Mouse (Mus musculus) limb, embryonic 13.5 days (tissue): ENCODE measurements around the gene Ang4. TPM values are rescaled to one million over a fixed set of nuclear protein-coding genes. Genes with fewer than 3 reads are reported as not detected.
A peak's percentile ranks its signal among the peaks of the same experiment; 100 is the strongest.
"Not testable (repeated sequence)": the region's sequence is repeated elsewhere in the genome, so short reads cannot be mapped to it uniquely, and the experiment has no call there.

Experiments used
- ATAC-seq: fragments of 200-750 bp; cut with Nextera tagmentation; 2 replicates; pipeline ENCODE4 v1.8.0; 2017; ENCODE audit warnings: low read depth, moderate number of reproducible peaks, moderate TSS enrichment; ENCODE audit not compliant: low FRiP score
- H3K27ac ChIP-seq: fragments of 300-500 bp; sonication (generic); 2 replicates; pipeline ENCODE4 v1.5.1; 2015; ENCODE audit warnings: inconsistent platforms, mild to moderate bottlenecking, moderate library complexity
- H3K27me3 ChIP-seq: fragments of 300-500 bp; sonication (generic); 2 replicates; pipeline ENCODE4 v1.6.1; 2015; ENCODE audit warnings: mild to moderate bottlenecking, inconsistent platforms
- H3K36me3 ChIP-seq: fragments of 300-500 bp; sonication (generic); 2 replicates; pipeline ENCODE4 v1.6.1; 2015; ENCODE audit warnings: inconsistent platforms, mild to moderate bottlenecking, moderate library complexity
- H3K4me1 ChIP-seq: fragments of 300-500 bp; sonication (generic); 2 replicates; pipeline ENCODE4 v1.6.1; 2015; ENCODE audit warnings: inconsistent platforms
- H3K4me2 ChIP-seq: fragments of 300-500 bp; sonication (generic); replicated peaks from 2 replicates; pipeline ENCODE4 v1.6.1; 2015; ENCODE audit warnings: inconsistent platforms, mild to moderate bottlenecking, moderate library complexity
- H3K4me3 ChIP-seq: fragments of 300-500 bp; sonication (generic); 2 replicates; pipeline ENCODE4 v1.5.1; 2015; ENCODE audit warnings: moderate library complexity, mild to moderate bottlenecking, inconsistent platforms
- H3K9ac ChIP-seq: fragments of 300-500 bp; sonication (generic); 2 replicates; pipeline ENCODE4 v1.6.1; 2015; ENCODE audit warnings: mild to moderate bottlenecking, inconsistent platforms
- H3K9me3 ChIP-seq: fragments of 300-500 bp; sonication (generic); 2 replicates; pipeline ENCODE4 v1.6.1; 2016; ENCODE audit warnings: inconsistent platforms
- WGBS: fragments of 180-500 bp; shearing (Covaris S2); methylation state at CpG from one replicate; pipeline ENCODE4 v1.1.7; 2015; 5-methylcytosine and 5-hydroxymethylcytosine counted together
- polyA plus RNA-seq: library from polyadenylated mRNA; unstranded; fragments of >200 nt; fragmentation: Nextera tagmentation; extraction: Ambion mirVana; gene quantifications from 2 replicates; pipeline ENCODE4 v1.2.1, GENCODE M21; 2015

The Ang4 gene
- not detected in 2 replicates for polyA plus RNA-seq

DNA sequence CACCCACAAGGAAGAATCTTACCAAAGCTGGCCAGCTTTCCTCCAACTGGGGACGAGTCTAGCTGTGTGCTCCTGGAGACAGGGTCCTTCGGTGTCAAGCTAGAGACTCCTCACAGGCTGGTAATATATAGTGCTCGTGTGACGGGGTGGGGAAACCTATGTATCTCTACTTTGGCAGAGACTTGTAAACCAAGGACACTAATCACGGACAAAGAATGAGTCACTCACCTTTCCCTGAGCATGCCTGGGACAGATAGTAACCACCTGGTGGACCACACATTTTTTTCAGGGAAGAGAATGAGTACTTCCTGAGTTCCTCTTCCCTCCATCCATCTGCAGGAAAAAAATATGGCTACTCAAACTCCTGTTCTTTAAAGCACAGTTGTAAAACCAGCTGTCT is at the start of gene Ang4:
Ang4 (minus strand) TSS at position 101 of the 400 bp plus-strand sequence.
- no peaks in the 10 kb centered on the region for H3K4me1 ChIP-seq
- WGBS, result 77% methylated on average over 5 of the region's 5 CpGs
- no peaks in the 10 kb centered on the region for H3K27me3 ChIP-seq
- H3K9me3 ChIP-seq, result no peaks in the 10 kb centered on the region
- no peak within 1 kb of the TSS for H3K4me3 ChIP-seq
- no peaks in the 10 kb centered on the region for H3K36me3 ChIP-seq
- H3K9ac ChIP-seq, result no peak within 1 kb of the TSS
- H3K4me2 ChIP-seq, result no peak within 1 kb of the TSS
- H3K27ac ChIP-seq, result no peak within 1 kb of the TSS
- no peak for ATAC-seq

DNA sequence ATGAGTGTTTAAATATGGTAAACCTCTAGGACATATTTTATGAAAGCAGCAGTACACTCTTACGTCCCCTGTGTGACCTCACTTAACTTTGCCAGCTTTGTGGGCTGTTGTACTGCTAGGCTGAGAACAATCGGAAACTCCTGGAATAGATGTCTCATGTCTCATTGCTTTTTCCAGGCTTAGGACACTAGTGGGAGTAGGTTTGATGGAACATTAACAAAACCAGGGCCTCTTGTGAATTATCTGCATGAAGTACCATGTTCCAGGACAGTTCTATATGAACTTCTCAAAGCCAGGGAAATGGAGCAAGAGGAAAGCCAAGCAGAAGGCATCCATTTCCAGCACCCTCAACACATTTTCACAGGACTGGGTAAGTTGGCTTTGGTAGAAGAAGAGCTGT is 26.4 kb upstream of the Ang4 start, which contains the start of gene AY358078:
AY358078 (plus strand) TSS at position 301 of the 400 bp plus-strand sequence.
- 91% methylated on average over 2 of the region's 2 CpGs for WGBS
- ATAC-seq, result no peak

DNA sequence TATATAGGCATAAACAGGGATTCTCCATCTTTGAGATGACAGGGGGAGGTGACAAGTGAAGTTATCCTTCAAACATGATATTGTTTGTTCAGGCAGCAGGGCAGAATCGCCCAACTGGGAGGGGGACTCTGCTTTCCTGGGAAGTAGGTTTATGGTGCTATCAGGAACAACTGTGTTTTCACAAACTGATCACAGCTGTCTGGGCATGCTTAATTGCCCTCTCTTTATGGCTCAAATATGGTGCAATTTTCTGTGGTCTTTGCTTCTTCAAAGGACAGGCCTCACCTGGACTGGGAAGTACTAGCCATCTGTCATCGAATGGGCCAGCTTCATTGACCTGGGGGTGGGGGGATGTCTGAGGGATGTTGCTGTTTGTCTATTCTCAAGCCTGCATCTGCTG is 20.7 kb upstream of the Ang4 start:
- no peak for ATAC-seq
- 29% methylated on average over 2 of the region's 2 CpGs for WGBS

More for the DNA sequence above, 26.4 kb upstream of the Ang4 start, which contains the start of gene AY358078:
- no peak within 1 kb of the TSS for H3K4me2 ChIP-seq
- no peak within 1 kb of the TSS for H3K4me3 ChIP-seq
- H3K27ac ChIP-seq, result no peak within 1 kb of the TSS
- H3K9ac ChIP-seq, result no peak within 1 kb of the TSS
- H3K27me3 ChIP-seq, result no peaks in the 10 kb centered on the region
- H3K36me3 ChIP-seq, result no peaks in the 10 kb centered on the region
- no peaks in the 10 kb centered on the region for H3K4me1 ChIP-seq
- no peaks in the 10 kb centered on the region for H3K9me3 ChIP-seq

DNA sequence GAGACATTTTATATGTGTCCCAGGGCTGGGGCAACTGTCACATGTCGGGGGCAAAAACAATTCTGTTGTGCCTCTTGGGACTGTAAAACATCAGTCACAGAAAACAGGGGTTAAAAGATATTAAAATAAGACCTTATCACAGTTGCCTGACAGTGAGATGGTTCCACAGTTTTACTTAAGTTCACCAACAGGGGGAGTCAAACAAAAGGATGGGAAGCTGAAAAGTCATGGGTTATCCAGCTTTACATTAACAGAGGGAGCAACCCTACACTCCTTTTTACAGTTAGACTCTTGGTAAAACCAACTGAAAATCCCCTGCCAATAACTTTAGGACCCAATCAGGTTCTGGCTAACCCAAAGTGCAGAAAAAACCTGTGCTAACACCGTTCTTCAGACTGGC is 15.8 kb upstream of the Ang4 start:
- Histone ChIP-seq H3K9ac (no peak overlapping the region), H3K27ac (no peak overlapping the region), H3K9me3 (no peaks in the 10 kb centered on the region), H3K4me2 (no peak overlapping the region), H3K27me3 (no peaks in the 10 kb centered on the region), H3K4me3 (no peak overlapping the region), H3K4me1 (no peaks in the 10 kb centered on the region), H3K36me3 (no peaks in the 10 kb centered on the region)
- no peak for ATAC-seq
- WGBS, result 76% methylated on average over 2 of the region's 2 CpGs

More for the DNA sequence above, 20.7 kb upstream of the Ang4 start:
- no peak overlapping the region for H3K4me2 ChIP-seq
- no peak overlapping the region for H3K4me3 ChIP-seq
- no peaks in the 10 kb centered on the region for H3K9me3 ChIP-seq
- no peak overlapping the region for H3K9ac ChIP-seq
- no peaks in the 10 kb centered on the region for H3K4me1 ChIP-seq
- H3K27ac ChIP-seq, result no peak overlapping the region
- H3K27me3 ChIP-seq, result no peaks in the 10 kb centered on the region
- no peaks in the 10 kb centered on the region for H3K36me3 ChIP-seq

DNA sequence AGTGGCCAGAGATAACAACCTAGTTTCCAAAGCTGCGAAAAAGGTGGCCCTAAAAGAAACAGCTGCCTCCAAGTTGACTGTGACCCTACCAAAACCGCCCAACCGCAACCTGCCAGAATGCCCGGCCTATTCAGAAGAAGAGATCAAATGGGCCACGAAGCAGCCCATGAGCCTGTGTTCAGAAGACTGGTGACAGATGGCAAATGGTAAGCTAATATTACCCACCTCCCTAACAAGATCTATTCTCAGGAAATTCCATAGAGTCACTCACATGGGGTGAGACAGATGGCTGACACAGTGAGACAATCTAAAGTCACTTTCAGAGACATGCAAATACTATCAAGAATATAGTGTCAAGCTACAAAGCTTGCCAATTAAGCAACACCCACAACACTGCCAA is 13.7 kb upstream of the Ang4 start:
- Histone ChIP-seq H3K36me3 (no peaks in the 10 kb centered on the region), H3K9me3 (no peaks in the 10 kb centered on the region), H3K9ac (no peak overlapping the region), H3K4me1 (no peaks in the 10 kb centered on the region), H3K4me3 (no peak overlapping the region), H3K27me3 (no peaks in the 10 kb centered on the region), H3K4me2 (no peak overlapping the region), H3K27ac (no peak overlapping the region)
- WGBS, result 82% methylated on average over 5 of the region's 5 CpGs
- ATAC-seq, result no peak

DNA sequence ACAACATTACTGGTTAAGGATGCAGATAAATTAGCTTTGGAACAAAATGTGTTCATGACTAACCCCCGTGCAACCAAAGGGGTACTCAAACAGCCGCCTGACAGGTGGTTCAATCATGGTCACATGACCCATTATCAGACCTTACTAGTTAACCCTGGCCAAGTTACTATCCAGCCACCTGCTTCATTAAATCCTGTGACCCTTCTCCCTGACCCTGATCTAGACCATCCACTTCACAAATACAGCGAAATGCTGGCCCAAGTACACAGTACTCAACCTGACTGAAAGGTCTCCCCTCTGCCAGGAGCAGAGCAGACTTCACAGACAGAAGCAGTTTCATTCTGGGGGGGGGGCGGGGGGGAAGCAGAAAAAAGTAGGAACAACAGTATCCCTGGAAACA is 12.9 kb upstream of the Ang4 start:
- no peaks in the 10 kb centered on the region for H3K9me3 ChIP-seq
- WGBS, result 80% methylated on average over 4 of the region's 4 CpGs
- no peak overlapping the region for H3K4me2 ChIP-seq
- no peak for ATAC-seq
- H3K9ac ChIP-seq, result no peak overlapping the region
- H3K4me1 ChIP-seq, result no peaks in the 10 kb centered on the region
- H3K4me3 ChIP-seq, result no peak overlapping the region
- H3K36me3 ChIP-seq, result no peaks in the 10 kb centered on the region
- H3K27ac ChIP-seq, result no peak overlapping the region
- H3K27me3 ChIP-seq, result no peaks in the 10 kb centered on the region

DNA sequence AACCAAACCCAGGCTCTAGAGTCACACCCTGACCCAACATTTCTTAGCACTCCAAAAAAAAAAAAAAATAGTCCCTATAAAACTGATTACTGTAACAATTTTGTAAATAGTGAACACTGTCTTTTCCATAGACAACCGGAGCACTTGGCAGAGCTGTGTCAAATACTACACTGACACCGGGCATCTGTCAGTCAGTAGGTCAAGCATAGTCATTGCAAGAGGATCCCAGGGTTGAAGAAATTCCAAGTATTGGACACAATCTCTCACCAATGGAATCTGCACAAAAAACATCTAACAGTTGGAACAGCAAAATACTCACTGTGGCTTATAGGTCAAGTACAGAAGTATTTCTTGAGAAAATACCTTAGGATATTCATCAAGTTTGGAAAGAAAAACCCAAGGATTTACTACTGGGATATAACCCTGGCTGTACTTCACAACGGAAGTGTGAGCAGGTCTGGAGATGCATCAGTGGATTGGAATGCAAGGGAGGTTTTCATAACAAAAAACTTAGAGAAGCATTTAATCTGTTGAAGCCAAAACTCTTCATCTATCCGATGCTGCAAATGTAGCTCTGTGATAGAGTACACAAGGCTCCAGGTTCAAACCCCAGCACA is 5.6 kb upstream of the Ang4 start:
- no peaks in the 10 kb centered on the region for H3K27me3 ChIP-seq
- H3K4me1 ChIP-seq, result no peaks in the 10 kb centered on the region
- no peaks in the 10 kb centered on the region for H3K9me3 ChIP-seq
- H3K4me3 ChIP-seq, result no peak overlapping the region
- WGBS, result 79% methylated on average over 4 of the region's 4 CpGs
- no peak overlapping the region for H3K27ac ChIP-seq
- no peak overlapping the region for H3K9ac ChIP-seq
- no peaks in the 10 kb centered on the region for H3K36me3 ChIP-seq
- no peak overlapping the region for H3K4me2 ChIP-seq
- ATAC-seq, result no peak

DNA sequence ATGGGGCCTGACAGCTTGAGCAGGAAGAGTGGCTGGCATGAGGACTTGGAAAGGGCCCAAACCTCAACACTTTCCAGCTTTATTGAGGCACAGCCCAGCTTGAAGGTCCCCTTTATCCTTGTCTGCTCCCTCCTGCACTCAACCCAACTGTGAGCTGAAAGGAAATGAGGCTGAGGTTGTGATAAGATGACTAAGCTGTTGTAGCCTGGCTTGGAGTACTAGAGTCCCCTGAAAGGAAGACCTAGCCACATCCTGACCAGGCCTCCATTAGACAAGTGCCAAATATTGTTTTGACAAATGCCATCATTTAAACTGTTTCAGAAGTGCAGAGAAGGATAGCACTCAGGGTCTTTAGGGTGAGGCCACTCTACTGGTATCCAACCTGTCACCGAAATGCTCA is 4.4 kb upstream of the Ang4 start:
- ATAC-seq, result no peak
- no peak overlapping the region for H3K9ac ChIP-seq
- 98% methylated on average over 1 of the region's 1 CpGs for WGBS
- no peak overlapping the region for H3K4me3 ChIP-seq
- no peaks in the 10 kb centered on the region for H3K4me1 ChIP-seq
- H3K27me3 ChIP-seq, result no peaks in the 10 kb centered on the region
- H3K36me3 ChIP-seq, result no peaks in the 10 kb centered on the region
- no peak overlapping the region for H3K27ac ChIP-seq
- H3K9me3 ChIP-seq, result no peaks in the 10 kb centered on the region
- no peak overlapping the region for H3K4me2 ChIP-seq

DNA sequence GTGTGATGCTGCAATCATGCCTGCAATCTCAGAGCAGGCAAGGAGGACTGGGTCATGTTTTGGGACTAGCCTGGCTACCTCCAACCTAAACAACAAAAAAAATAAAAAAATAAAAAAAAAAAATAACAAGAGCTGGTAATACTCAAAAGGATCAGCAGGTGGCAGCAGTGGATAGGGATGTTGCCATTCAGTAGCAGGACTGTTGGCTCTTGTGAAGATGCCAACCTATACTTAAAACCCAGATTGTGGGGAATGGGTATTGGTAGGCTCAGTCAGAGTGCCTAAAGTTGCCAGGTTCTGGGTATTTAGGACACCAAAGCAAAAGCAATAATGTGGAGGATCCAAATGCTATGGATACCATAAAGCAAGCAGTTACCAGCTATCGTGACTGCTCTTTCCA is 2.0 kb downstream of the Ang4 start:
- not testable (repeated sequence) for H3K4me2 ChIP-seq, H3K9ac ChIP-seq, H3K27ac ChIP-seq, H3K4me1 ChIP-seq, H3K27me3 ChIP-seq, H3K4me3 ChIP-seq, H3K36me3 ChIP-seq, H3K9me3 ChIP-seq, ATAC-seq
- WGBS, result 93% methylated on average over 1 of the region's 1 CpGs

DNA sequence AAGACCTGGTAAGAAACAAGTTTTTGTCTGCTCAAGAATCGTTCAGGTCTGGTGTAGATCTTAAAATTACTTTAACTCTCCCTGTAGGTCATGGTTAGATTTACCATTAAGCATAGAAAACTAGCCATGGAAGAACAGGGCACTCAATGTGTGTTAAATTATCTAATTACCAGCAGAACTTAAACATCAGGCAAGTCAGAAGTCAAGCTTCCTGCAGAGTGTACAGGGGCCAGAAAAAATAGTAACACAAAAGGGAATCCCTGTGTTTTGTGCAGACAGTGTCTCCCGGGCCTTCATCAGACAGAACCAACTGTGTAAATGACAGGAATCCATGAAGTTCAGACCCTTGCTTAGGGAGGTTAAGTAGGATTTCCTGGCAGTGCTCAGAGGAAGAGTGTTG is 17.4 kb downstream of the Ang4 start:
- no peak overlapping the region for H3K4me2 ChIP-seq
- no peaks in the 10 kb centered on the region for H3K9me3 ChIP-seq
- no peak overlapping the region for H3K9ac ChIP-seq
- no peak overlapping the region for H3K27ac ChIP-seq
- H3K4me3 ChIP-seq, result no peak overlapping the region
- WGBS, result 31% methylated on average over 2 of the region's 2 CpGs
- H3K4me1 ChIP-seq, result no peaks in the 10 kb centered on the region
- no peaks in the 10 kb centered on the region for H3K27me3 ChIP-seq
- no peak for ATAC-seq
- H3K36me3 ChIP-seq, result no peaks in the 10 kb centered on the region

DNA sequence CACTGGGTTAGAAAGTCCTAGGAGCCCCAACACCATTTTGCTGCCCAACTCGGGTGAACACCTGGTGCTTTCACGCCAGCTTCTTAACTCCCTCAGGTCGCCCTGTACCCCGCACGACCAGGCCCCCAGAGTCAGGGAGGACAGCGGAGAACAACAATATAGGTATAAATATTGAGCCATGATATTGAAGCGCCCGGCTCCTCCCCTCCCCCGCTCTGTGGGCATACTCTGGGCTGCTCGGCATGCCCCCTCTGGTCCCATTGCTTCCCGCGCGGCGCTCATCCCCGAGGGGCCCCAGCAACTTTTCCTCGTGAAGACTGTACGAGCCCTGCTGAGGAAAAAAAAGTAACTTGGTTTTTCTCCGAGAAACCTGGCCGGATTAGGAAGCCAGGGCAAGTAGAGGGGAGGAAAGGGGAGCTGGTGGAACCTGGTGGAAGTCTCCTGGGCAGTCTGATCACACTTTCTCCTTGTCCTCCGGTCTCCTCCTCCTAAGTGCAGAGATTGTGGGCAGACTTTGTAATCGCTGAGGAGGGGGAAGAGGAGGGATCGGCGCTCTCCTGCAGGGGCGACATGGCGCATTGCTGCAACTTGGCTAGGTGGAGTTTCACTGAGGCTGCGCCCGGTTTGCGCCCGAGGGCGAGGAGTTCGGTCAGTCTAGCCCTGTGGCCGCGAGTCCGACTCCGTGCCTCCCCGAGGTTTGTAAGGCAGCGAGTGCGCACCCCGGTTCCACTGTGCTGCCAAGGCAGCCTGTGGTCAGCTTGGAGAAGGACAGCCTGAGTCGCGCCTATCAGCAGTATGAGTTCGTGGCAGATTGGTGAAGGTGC is 32.8 kb downstream of the Ang4 start:
- WGBS, result under 1% methylated on average over 42 of the region's 42 CpGs
- peak overlapping the region; percentile 57 for H3K9ac ChIP-seq

DNA sequence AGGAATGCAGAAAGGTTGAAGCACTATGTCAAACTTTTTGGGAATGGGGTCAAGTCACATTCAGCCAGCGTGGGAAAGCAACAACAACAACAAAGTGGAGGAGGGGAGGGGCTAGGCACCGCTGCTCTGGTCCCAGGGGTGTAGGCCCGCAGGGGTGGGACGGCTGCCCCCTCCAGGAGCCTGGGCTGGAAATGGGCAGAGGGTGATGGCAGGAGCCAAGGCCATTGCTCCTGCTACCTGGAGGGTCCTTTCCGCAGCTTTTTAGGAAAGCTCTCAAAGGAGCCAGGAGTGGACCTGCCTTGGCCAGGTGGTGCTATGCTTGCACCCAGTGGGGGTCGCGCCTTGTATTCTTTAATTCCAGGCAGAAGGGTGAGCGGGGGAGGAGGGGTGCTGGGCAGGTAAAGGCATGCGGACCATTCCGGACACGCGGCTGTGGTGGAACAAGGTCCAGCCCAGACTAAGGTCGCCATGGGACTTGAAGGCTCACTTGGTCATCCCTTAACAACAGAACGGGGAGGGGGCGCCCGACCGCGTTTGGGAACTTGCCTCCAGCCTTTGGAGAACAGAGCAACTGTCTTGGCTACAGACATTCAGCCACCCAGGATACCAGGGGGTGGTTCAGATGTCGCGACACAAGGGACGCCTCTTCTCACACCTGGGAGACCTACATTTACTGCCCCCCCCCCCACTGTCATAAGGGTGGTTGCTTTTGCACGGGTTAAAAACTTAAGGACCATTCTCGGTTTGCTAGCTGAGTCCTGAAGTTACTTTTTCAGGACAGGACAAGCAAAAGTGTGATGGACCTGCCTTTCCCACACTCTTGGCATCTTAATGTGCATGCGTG is 34.0 kb downstream of the Ang4 start:
- H3K4me3 ChIP-seq, result peak overlapping the region; percentile 48
- no peak for ATAC-seq

More for the DNA sequence above, 32.8 kb downstream of the Ang4 start:
- Histone ChIP-seq H3K9me3 (no peaks in the 10 kb centered on the region), H3K4me2 (peak overlapping the region; percentile 87), H3K27me3 (peaks cover 54% of the 10 kb centered on the region), H3K4me1 (peaks cover 10% of the 10 kb centered on the region), H3K4me3 (peak overlapping the region; percentile 48), H3K36me3 (no peaks in the 10 kb centered on the region), H3K27ac (no peak overlapping the region)
- ATAC-seq, result peak; percentile 57; the same call in 1 of the 2 replicates

More for the DNA sequence above, 34.0 kb downstream of the Ang4 start:
- WGBS, result 3% methylated on average over 24 of the region's 24 CpGs
- Histone ChIP-seq H3K27ac (no peak overlapping the region), H3K36me3 (no peaks in the 10 kb centered on the region), H3K4me2 (peak overlapping the region; percentile 87), H3K4me1 (peaks cover 10% of the 10 kb centered on the region), H3K27me3 (peaks cover 54% of the 10 kb centered on the region), H3K9me3 (no peaks in the 10 kb centered on the region), H3K9ac (no peak overlapping the region)
